Mouse (Mus musculus) ovary, adult 2 months (tissue): ENCODE results near the gene Dbi. TPM values are rescaled to one million over a fixed set of nuclear protein-coding genes. Genes with fewer than 3 reads are reported as not detected.

ENCODE experiments used
- polyA plus RNA-seq: library from polyadenylated mRNA; depleted of rRNA; stranded (reverse); fragments of >200 nt; gene quantifications from 2 replicates; pipeline ENCODE4 v1.2.3, GENCODE M21; 2012; rRNA removed

Dbi gene
- 251 and 335 TPM in 2 replicates for polyA plus RNA-seq

DNA sequence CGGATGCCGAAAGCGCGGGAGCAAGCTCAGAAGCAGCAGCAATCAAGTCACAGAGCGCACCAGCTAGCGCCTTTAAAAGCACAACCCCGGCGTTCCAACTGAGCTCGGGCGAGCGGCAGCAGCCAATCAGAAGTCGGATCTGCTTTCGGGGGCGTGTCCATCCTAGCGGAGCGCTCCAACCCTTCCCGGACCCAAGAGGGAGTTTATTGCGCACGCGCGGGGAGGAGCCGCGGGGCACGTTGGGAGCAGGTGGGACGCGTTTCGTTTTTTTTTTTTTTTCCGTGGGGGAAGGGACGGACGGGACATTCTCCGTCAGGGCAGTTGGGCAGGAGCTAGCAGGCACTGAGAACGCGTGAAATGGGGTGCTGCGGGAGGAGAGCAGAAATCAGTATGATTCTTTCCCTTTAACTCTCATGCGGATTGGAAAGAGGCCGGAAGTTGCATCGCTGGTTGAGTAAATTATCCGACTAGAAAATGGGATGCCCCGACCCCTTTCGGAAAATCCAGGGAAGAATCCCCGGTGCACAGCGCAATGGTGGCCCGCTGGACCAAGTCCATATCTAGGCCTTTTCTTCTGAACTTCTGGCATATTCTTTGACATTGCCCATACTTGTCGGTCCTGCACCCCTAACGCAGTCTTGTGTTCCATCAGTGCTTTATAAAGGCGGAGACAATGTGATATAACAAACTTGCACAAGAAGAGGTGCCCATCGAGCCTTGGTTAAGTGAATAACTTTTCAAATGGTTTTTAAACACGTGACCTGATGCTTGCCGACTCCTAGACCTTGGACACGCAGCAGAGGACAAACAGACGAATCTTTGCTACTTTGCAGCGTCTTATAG, at the start of gene Dbi, which contains the start of gene 3110009E18Rik:
Gene Dbi (minus strand): TSS at position 110 of the 843 bp plus-strand sequence.
Gene 3110009E18Rik (plus strand): TSS at position 219 of the 843 bp plus-strand sequence.

GRCm38 (mm10) chr1:120073519-120074306, 47.2 kb downstream of the Dbi start, which contains the start of gene Tmem37:
Gene Tmem37 (minus strand): TSS chr1:120074074.

Other genes with a start within 250 kb of the Dbi start
- 4.4 and 6.3 TPM in 2 replicates for gene Tmem177, start 207.9 kb downstream of the Dbi start, polyA plus RNA-seq
- 0.37 and 0.41 TPM in 2 replicates for gene Cfap221, start 123.8 kb downstream of the Dbi start, polyA plus RNA-seq
- gene Sctr, start 114.2 kb downstream of the Dbi start, polyA plus RNA-seq, result 0.38 and 0.61 TPM in 2 replicates
- 30.0 and 35.6 TPM in 2 replicates for gene Tmem37, start 47.0 kb downstream of the Dbi start, polyA plus RNA-seq
- gene 3110009E18Rik, start 109 bp upstream of the Dbi start, polyA plus RNA-seq, result 0.73 and 0.76 TPM in 2 replicates
- 133 and 142 TPM in 2 replicates for gene Steap3, start 151.6 kb upstream of the Dbi start, polyA plus RNA-seq
- 0.06 and 0.26 TPM in 2 replicates for gene C1ql2, start 219.5 kb upstream of the Dbi start, polyA plus RNA-seq